Mouse (Mus musculus): ENCODE results near the gene Tmem232.
"Not testable (repeated sequence)": the region's sequence is repeated elsewhere in the genome, so short reads cannot be mapped to it uniquely, and the experiment has no call there.

DNA sequence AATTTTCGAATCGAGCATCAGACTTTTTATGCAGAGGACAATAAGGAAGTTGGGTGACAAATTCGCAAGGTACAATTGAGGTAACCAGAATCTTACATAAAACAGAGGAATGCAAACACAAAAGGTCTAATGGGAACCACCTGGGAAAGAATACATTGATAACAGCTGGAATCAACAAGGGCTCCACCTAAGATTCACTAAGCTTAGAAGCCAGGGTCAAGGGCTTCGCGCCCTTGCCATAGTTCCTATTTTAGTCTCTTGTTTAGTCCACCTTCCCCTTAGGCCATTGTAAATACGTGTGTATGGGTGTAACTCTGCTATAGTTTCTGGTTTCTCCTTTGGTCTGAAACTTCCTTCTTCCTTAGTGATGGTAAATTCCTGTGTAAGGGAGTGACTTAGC lies 318.9 kb downstream of the Tmem232 start:
- TF ChIP-seq CTCF (IDR thresholded peaks at IDR 0.05; ENCODE audit: borderline replicate concordance, insufficient read depth, low read depth, low read length); POLR2A (IDR thresholded peaks at IDR 0.05; ENCODE audit: borderline replicate concordance, insufficient read depth, low read length): not testable (repeated sequence)
